Mouse (Mus musculus) stomach, postnatal 0 days (tissue): Measurements from ENCODE around the gene Pdss2. TPM values are rescaled to one million over a fixed set of nuclear protein-coding genes. Genes with fewer than 3 reads are reported as not detected.
A peak's percentile ranks its signal among the peaks of the same experiment; 100 is the strongest.

Source experiments
- ATAC-seq: fragments of 200-750 bp; cut with Nextera tagmentation; 2 replicates; pipeline ENCODE4 v1.8.0; 2017; ENCODE audit not compliant: low FRiP score, low TSS enrichment
- DNase-seq: peaks from one replicate; pipeline ENCODE4 v3.0.0-alpha.2; 2016; ENCODE audit warnings: low spot score
- H3K27ac ChIP-seq: fragments of 300-500 bp; sonication (generic); replicated peaks from 2 replicates; pipeline ENCODE4 v1.5.1; 2014; ENCODE audit warnings: mild to moderate bottlenecking, control low read depth
- H3K27me3 ChIP-seq: fragments of 300-500 bp; sonication (generic); 2 replicates; pipeline ENCODE4 v1.6.1; 2014; ENCODE audit warnings: low read length; ENCODE audit not compliant: control insufficient read depth, insufficient read depth
- H3K36me3 ChIP-seq: fragments of 300-500 bp; sonication (generic); 2 replicates; pipeline ENCODE4 v1.6.1; 2014; ENCODE audit warnings: low read length, mixed read lengths; ENCODE audit not compliant: control insufficient read depth, insufficient read depth
- H3K4me1 ChIP-seq: fragments of 300-500 bp; sonication (generic); replicated peaks from 2 replicates; pipeline ENCODE4 v1.6.1; 2014; ENCODE audit warnings: antibody characterized with exemption; ENCODE audit not compliant: control insufficient read depth, insufficient read depth
- H3K4me2 ChIP-seq: fragments of 300-500 bp; sonication (generic); replicated peaks from 2 replicates; pipeline ENCODE4 v1.6.1; 2014; ENCODE audit warnings: low read depth, mild to moderate bottlenecking, control low read depth, moderate library complexity
- H3K4me3 ChIP-seq: fragments of 300-500 bp; sonication (generic); 2 replicates; pipeline ENCODE4 v1.5.1; 2014; ENCODE audit warnings: low read depth, low read length, control low read depth
- H3K9ac ChIP-seq: fragments of 300-500 bp; sonication (generic); 2 replicates; pipeline ENCODE4 v1.6.1; 2014; ENCODE audit warnings: mild to moderate bottlenecking, low read length, control low read depth, mixed read lengths
- H3K9me3 ChIP-seq: fragments of 300-500 bp; sonication (generic); 2 replicates; pipeline ENCODE4 v1.6.1; 2016; ENCODE audit warnings: low read length; ENCODE audit not compliant: control insufficient read depth
- CTCF ChIP-seq: IDR thresholded peaks from 2 replicates; pipeline ENCODE4 v1.5.1; 2016; ENCODE audit warnings: antibody characterized with exemption, low read depth, mild to moderate bottlenecking, moderate library complexity
- EP300 ChIP-seq: optimal IDR thresholded peaks from 2 replicates; pipeline ENCODE3; 2016; ENCODE audit warnings: antibody characterized with exemption
- WGBS: fragments of 180-500 bp; shearing (Covaris S2); extraction: QIAGEN DNeasy Blood & Tissue Kit; methylation state at CpG from one replicate; pipeline ENCODE4 v1.1.7; 2014; 5-methylcytosine and 5-hydroxymethylcytosine counted together
- polyA plus RNA-seq: library from polyadenylated mRNA; unstranded; fragments of >200 nt; fragmentation: Nextera tagmentation; extraction: Ambion mirVana; gene quantifications from 2 replicates; pipeline ENCODE4 v1.2.1, GENCODE M21; 2015

Pdss2 gene
- polyA plus RNA-seq, 1 experiment from 2014 or later, result 6.2 TPM

GRCm38 (mm10) chr10:43174326-43175155 is 46.7 kb upstream of the Pdss2 start, which contains the start of the genes Sobp and 9030612E09Rik:
Gene Sobp (minus strand): TSS chr10:43174530.
Gene 9030612E09Rik (plus strand): TSS chr10:43174704.
- under 1% methylated on average over 40 of the region's 91 CpGs for WGBS
- no peaks in the 10 kb centered on the region for H3K36me3 ChIP-seq
- peak within 1 kb of the TSS; percentile 56; the same call in 1 of the 2 replicates for H3K27ac ChIP-seq
- peak within 1 kb of the TSS; percentile 90 for H3K4me2 ChIP-seq
- ATAC-seq (peak; percentile 79), DNase-seq (peak; percentile 50)
- peak within 1 kb of the TSS; percentile 69 for H3K4me3 ChIP-seq
- no peaks in the 10 kb centered on the region for H3K4me1 ChIP-seq
- no peaks in the 10 kb centered on the region; the same call in 1 of the 2 replicates for H3K27me3 ChIP-seq
- no peak for TF ChIP-seq CTCF
- TF ChIP-seq EP300, result no peak
- H3K9ac ChIP-seq, result peak within 1 kb of the TSS; percentile 69
- no peaks in the 10 kb centered on the region for H3K9me3 ChIP-seq

GRCm38 (mm10) chr10:43175156-43175601 is 46.1 kb upstream of the Pdss2 start:
- H3K27ac ChIP-seq, result no peak overlapping the region
- H3K4me2 ChIP-seq, result peak overlapping the region; percentile 90
- TF ChIP-seq CTCF, result no peak
- TF ChIP-seq EP300, result no peak
- peak overlapping the region; percentile 69 for H3K4me3 ChIP-seq
- no peaks in the 10 kb centered on the region for H3K36me3 ChIP-seq
- H3K4me1 ChIP-seq, result no peaks in the 10 kb centered on the region
- no peaks in the 10 kb centered on the region; the same call in 1 of the 2 replicates for H3K27me3 ChIP-seq
- peak overlapping the region; percentile 69 for H3K9ac ChIP-seq
- ATAC-seq (no peak), DNase-seq (no peak)
- H3K9me3 ChIP-seq, result no peaks in the 10 kb centered on the region
- WGBS, result 7% methylated on average over 18 of the region's 18 CpGs

DNA sequence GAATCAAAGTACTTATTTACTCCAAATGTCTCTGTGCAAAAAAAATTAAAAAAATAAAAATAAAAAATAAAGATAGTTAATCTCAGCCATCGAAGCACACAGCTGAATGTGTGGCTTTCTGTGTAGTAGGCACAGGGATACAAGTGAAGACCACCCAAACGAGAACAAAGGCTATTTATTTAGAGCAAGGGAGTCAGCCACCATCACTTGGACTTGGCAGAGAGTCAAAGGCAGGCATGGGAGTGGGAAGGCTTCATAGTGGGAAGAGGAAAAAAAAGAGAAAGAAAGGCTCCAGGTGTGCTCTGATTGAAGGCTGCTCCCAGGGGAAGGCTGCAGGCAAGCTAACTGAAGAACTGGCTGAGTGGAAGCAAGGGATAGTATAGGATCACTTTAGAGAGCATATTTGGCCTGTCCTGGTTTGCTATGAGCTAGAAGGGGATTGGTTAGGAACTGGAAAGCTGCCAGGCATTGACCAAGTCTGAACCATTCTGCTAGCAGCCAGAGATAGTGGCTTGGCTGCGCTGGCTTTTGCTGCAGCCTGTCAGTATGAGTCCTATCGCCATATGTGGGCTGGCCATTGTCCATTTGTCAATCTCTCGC is 40.9 kb upstream of the Pdss2 start:
- no peak overlapping the region for H3K4me3 ChIP-seq
- 52% methylated on average over 5 of the region's 5 CpGs for WGBS
- no peak overlapping the region for H3K9ac ChIP-seq
- no peaks in the 10 kb centered on the region for H3K9me3 ChIP-seq
- H3K27me3 ChIP-seq, result no peaks in the 10 kb centered on the region; the same call in 1 of the 2 replicates
- H3K4me2 ChIP-seq, result no peak overlapping the region
- ATAC-seq, result no peak
- H3K36me3 ChIP-seq, result no peaks in the 10 kb centered on the region
- no peaks in the 10 kb centered on the region for H3K4me1 ChIP-seq
- DNase-seq, result no peak
- H3K27ac ChIP-seq, result no peak overlapping the region
- TF ChIP-seq EP300 (no peak), CTCF (no peak)

DNA sequence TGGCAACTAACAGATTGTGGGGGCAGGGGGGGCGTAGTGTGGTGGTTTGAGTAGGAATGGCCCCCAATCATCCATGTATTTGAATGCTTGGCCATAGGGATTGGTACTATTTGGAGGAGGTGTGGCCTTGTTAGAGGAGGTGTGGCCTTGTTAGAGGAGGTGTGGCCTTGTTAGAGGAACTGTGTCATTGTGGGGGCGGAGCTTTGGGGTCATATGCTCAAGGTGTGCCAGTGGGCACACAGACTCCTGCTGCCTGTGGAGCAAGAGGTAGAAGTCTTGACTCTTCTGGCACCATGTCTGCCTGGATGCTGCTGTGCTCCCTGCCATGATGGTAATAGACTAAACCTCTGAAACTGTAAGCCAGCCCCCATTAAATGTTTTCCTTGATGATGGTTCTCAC is 21.1 kb upstream of the Pdss2 start:
- no peak for TF ChIP-seq EP300
- TF ChIP-seq CTCF, result no peak
- Histone ChIP-seq H3K27ac (no peak overlapping the region), H3K4me3 (no peak overlapping the region), H3K36me3 (no peaks in the 10 kb centered on the region), H3K4me2 (no peak overlapping the region), H3K4me1 (no peaks in the 10 kb centered on the region), H3K9me3 (no peaks in the 10 kb centered on the region), H3K27me3 (no peaks in the 10 kb centered on the region), H3K9ac (no peak overlapping the region)
- ATAC-seq (no peak), DNase-seq (no peak)
- WGBS, result 92% methylated on average over 2 of the region's 2 CpGs

- H3K4me2 ChIP-seq, result no peak overlapping the region
- ATAC-seq, result no peak
- 76% methylated on average over 3 of the region's 3 CpGs for WGBS
- H3K27me3 ChIP-seq, result no peaks in the 10 kb centered on the region
- H3K36me3 ChIP-seq, result no peaks in the 10 kb centered on the region
- no peak overlapping the region for H3K9ac ChIP-seq
- H3K4me3 ChIP-seq, result no peak overlapping the region
- no peak overlapping the region for H3K27ac ChIP-seq
- DNase-seq, result no peak
- H3K9me3 ChIP-seq, result no peaks in the 10 kb centered on the region
- no peak for TF ChIP-seq EP300
- no peak for TF ChIP-seq CTCF
- H3K4me1 ChIP-seq, result no peaks in the 10 kb centered on the region
Observed at GRCm38 (mm10) chr10:43203865-43204264, 17.4 kb upstream of the Pdss2 start.

GRCm38 (mm10) chr10:43211866-43212265 is 9.4 kb upstream of the Pdss2 start:
- TF ChIP-seq EP300 (no peak), CTCF (peak; percentile 57)
- DNase-seq, result peak; percentile 18
- Histone ChIP-seq H3K4me3 (no peak overlapping the region), H3K36me3 (no peaks in the 10 kb centered on the region), H3K4me1 (no peaks in the 10 kb centered on the region), H3K4me2 (no peak overlapping the region), H3K9ac (no peak overlapping the region), H3K9me3 (no peaks in the 10 kb centered on the region), H3K27ac (no peak overlapping the region), H3K27me3 (no peaks in the 10 kb centered on the region)
- 36% methylated on average over 6 of the region's 6 CpGs for whole genome bisulfite sequencing
- ATAC-seq, result no peak
